Comparison of ENCODE assay signal across 8 mouse cellular contexts in the genomic region with DNA sequence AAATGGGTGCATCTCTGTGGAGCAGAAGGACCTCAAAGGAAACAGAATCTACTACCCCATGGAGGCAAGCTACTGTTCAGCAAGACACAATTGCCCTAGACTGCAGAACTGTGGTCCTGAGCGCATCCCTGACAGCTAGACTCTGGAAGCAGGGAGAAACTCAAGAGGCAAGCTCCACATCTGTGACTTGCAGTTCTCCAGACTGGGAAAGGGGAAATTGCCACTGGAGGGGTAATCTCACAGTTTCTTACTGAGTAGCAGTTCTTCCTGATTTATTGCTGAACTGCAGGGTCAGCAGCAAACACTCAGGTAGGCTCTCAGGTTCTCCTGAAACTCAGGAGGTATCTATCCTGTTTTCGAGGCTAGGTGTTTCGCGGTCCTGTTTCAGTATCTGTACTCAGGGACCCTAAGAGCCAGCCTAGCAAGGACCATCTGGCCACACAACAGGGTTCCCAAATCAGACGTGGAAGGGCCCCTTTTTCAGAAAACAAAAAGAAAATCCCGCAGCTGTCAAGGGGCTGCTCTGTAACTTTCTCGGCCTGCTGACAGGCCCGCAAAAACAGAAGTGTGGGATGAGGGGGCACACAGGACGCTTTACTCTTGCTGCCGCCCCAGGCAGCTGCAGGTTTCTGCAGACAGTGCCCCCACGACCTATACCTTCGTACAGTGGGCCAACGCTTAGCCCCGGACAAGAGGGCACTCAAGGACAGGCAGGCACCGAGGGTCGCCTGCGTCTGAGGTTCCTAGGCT. TPM values are rescaled to one million over a fixed set of nuclear protein-coding genes. Genes with fewer than 3 reads are reported as not detected.
DNase-seq lines count a peak whose midpoint lies in the region; ATAC-seq lines count a peak whose summit lies in the region.

No protein-coding gene starts in this region.

- no peaks in the 10 kb centered on the region for H3K27me3 ChIP-seq in heart, embryonic 10.5 days (ENCODE audit: insufficient read depth, poor library complexity, severe bottlenecking)
- no peaks in the 10 kb centered on the region for H3K27me3 ChIP-seq in embryonic facial prominence, embryonic 15.5 days
- H3K27me3 ChIP-seq in limb, embryonic 10.5 days (ENCODE audit: low read depth, poor library complexity, severe bottlenecking) = no peaks in the 10 kb centered on the region
- no peaks in the 10 kb centered on the region for H3K27me3 ChIP-seq in neural tube, embryonic 13.5 days

- H3K4me2 ChIP-seq in embryonic facial prominence, embryonic 15.5 days (replicated peaks) = peak overlapping the region; percentile 75
- H3K4me2 ChIP-seq in neural tube, embryonic 13.5 days = peak overlapping the region; percentile 77

- peak overlapping the region; percentile 84 for H3K4me3 ChIP-seq in heart, embryonic 10.5 days
- peak overlapping the region; percentile 94 for H3K4me3 ChIP-seq in embryonic facial prominence, embryonic 15.5 days (replicated peaks)
- peak overlapping the region; percentile 94 for H3K4me3 ChIP-seq in limb, embryonic 10.5 days
- H3K4me3 ChIP-seq in neural tube, embryonic 13.5 days = peak overlapping the region; percentile 79

- intact Hi-C loops in heart, postnatal 10 days (cut with DNase I) = no loop called here

- 15% methylated on average over 17 of the region's 17 CpGs for WGBS in heart, embryonic 10.5 days
- 9% methylated on average over 17 of the region's 17 CpGs for WGBS in embryonic facial prominence, embryonic 15.5 days
- 12% methylated on average over 17 of the region's 17 CpGs for WGBS in limb, embryonic 10.5 days
- WGBS in neural tube, embryonic 13.5 days = 13% methylated on average over 17 of the region's 17 CpGs

- H3K4me1 ChIP-seq in heart, embryonic 10.5 days = peaks cover 35% of the 10 kb centered on the region
- H3K4me1 ChIP-seq in embryonic facial prominence, embryonic 15.5 days = peaks cover 42% of the 10 kb centered on the region
- H3K4me1 ChIP-seq in limb, embryonic 10.5 days = peaks cover 32% of the 10 kb centered on the region
- H3K4me1 ChIP-seq in neural tube, embryonic 13.5 days (replicated peaks) = peaks cover 43% of the 10 kb centered on the region

- peaks cover 18% of the 10 kb centered on the region for H3K36me3 ChIP-seq in heart, embryonic 10.5 days
- peaks cover 11% of the 10 kb centered on the region for H3K36me3 ChIP-seq in embryonic facial prominence, embryonic 15.5 days
- peaks cover 32% of the 10 kb centered on the region for H3K36me3 ChIP-seq in limb, embryonic 10.5 days
- H3K36me3 ChIP-seq in neural tube, embryonic 13.5 days = peaks cover 18% of the 10 kb centered on the region

- H3K9ac ChIP-seq in embryonic facial prominence, embryonic 15.5 days = peak overlapping the region; percentile 83
- H3K9ac ChIP-seq in neural tube, embryonic 13.5 days = peak overlapping the region; percentile 91

- H3K27ac ChIP-seq in heart, embryonic 10.5 days = peak overlapping the region; percentile 92
- peak overlapping the region; percentile 89 for H3K27ac ChIP-seq in embryonic facial prominence, embryonic 15.5 days (replicated peaks)
- H3K27ac ChIP-seq in limb, embryonic 10.5 days = peak overlapping the region; percentile 94
- peak overlapping the region; percentile 89 for H3K27ac ChIP-seq in neural tube, embryonic 13.5 days (replicated peaks)

- H3K9me3 ChIP-seq in heart, embryonic 10.5 days = no peaks in the 10 kb centered on the region
- no peaks in the 10 kb centered on the region for H3K9me3 ChIP-seq in embryonic facial prominence, embryonic 15.5 days (replicated peaks)
- no peaks in the 10 kb centered on the region for H3K9me3 ChIP-seq in limb, embryonic 10.5 days (replicated peaks)
- H3K9me3 ChIP-seq in neural tube, embryonic 13.5 days = no peaks in the 10 kb centered on the region

- no peak for DNase-seq in heart, embryonic 10.5 days (ENCODE audit: low spot score)
- no peak for DNase-seq in heart, postnatal 10 days
- DNase-seq in A20 (ENCODE audit: low read depth, low spot score) = peak; percentile 41
- DNase-seq in limb, embryonic 10.5 days (ENCODE audit: low spot score) = no peak
- DNase-seq in embryo, embryonic 9.5 days (ENCODE audit: extremely low spot score) = no peak

- ATAC-seq in embryonic facial prominence, embryonic 15.5 days (ENCODE audit: insufficient number of reproducible peaks, low FRiP score, low TSS enrichment, low read depth) = no peak; the same call in 1 of the 2 replicates
- no peak for ATAC-seq in neural tube, embryonic 13.5 days (ENCODE audit: low read depth)
- ATAC-seq in monocyte, adult 5-6 weeks (replicated peaks; ENCODE audit: insufficient number of reproducible peaks, low FRiP score, low TSS enrichment, poor library complexity, severe bottlenecking) = no peak

RNA-seq across cellular contexts. Expression of a gene that starts 0.9 kb away (rescaled TPM):
- polyA plus RNA-seq in heart, embryonic 10.5 days (2016; fragmentation: Nextera tagmentation; extraction: Ambion mirVana) = 20.1 and 21.4 TPM in 2 replicates
- total RNA-seq in heart, postnatal 10 days (2021) = 10 to 100 TPM; 12.6 to 13.5 TPM
- polyA plus RNA-seq in embryonic facial prominence, embryonic 15.5 days (2015; fragmentation: Nextera tagmentation; extraction: Ambion mirVana) = 24.5 and 29.8 TPM in 2 replicates
- 38.7 and 38.9 TPM in 2 replicates for polyA plus RNA-seq in limb, embryonic 10.5 days (2016; fragmentation: Nextera tagmentation; extraction: Ambion mirVana)
- polyA plus RNA-seq in neural tube, embryonic 13.5 days (2015; fragmentation: Nextera tagmentation; extraction: Ambion mirVana) = 16.7 and 20.5 TPM in 2 replicates
- total RNA-seq in monocyte, adult 5-6 weeks (2017) = 2.3 to 6.6 TPM (median 6.1 TPM) in 3 replicates

RNA-seq across cellular contexts. Expression of a gene that starts 32.4 kb away (rescaled TPM):
- 0.20 and 0.55 TPM in 2 replicates for polyA plus RNA-seq in heart, embryonic 10.5 days (2016; fragmentation: Nextera tagmentation; extraction: Ambion mirVana)
- not detected for total RNA-seq in heart, postnatal 10 days (2021)
- 0.24 and 0.28 TPM in 2 replicates for polyA plus RNA-seq in embryonic facial prominence, embryonic 15.5 days (2015; fragmentation: Nextera tagmentation; extraction: Ambion mirVana)
- polyA plus RNA-seq in limb, embryonic 10.5 days (2016; fragmentation: Nextera tagmentation; extraction: Ambion mirVana) = 0.08 and 0.20 TPM in 2 replicates
- polyA plus RNA-seq in neural tube, embryonic 13.5 days (2015; fragmentation: Nextera tagmentation; extraction: Ambion mirVana) = 0.22 and 0.34 TPM in 2 replicates
- total RNA-seq in monocyte, adult 5-6 weeks (2017) = not detected in 3 replicates

RNA-seq across cellular contexts. Expression of a gene that starts 40.0 kb away (rescaled TPM):
- polyA plus RNA-seq in heart, embryonic 10.5 days (2016; fragmentation: Nextera tagmentation; extraction: Ambion mirVana) = 0.15 and 0.85 TPM in 2 replicates
- total RNA-seq in heart, postnatal 10 days (2021) = not detected
- 2.7 and 5.8 TPM in 2 replicates for polyA plus RNA-seq in embryonic facial prominence, embryonic 15.5 days (2015; fragmentation: Nextera tagmentation; extraction: Ambion mirVana)
- polyA plus RNA-seq in limb, embryonic 10.5 days (2016; fragmentation: Nextera tagmentation; extraction: Ambion mirVana) = 0.10 and 0.18 TPM in 2 replicates
- polyA plus RNA-seq in neural tube, embryonic 13.5 days (2015; fragmentation: Nextera tagmentation; extraction: Ambion mirVana) = not detected in 2 replicates
- not detected in 3 replicates for total RNA-seq in monocyte, adult 5-6 weeks (2017)

RNA-seq across cellular contexts. Expression of a gene that starts 40.0 kb away (rescaled TPM):
- 71.8 and 90.0 TPM in 2 replicates for polyA plus RNA-seq in heart, embryonic 10.5 days (2016; fragmentation: Nextera tagmentation; extraction: Ambion mirVana)
- 10 to 100 TPM; 76.6 to 78.5 TPM for total RNA-seq in heart, postnatal 10 days (2021)
- polyA plus RNA-seq in embryonic facial prominence, embryonic 15.5 days (2015; fragmentation: Nextera tagmentation; extraction: Ambion mirVana) = 51.1 and 58.4 TPM in 2 replicates
- polyA plus RNA-seq in limb, embryonic 10.5 days (2016; fragmentation: Nextera tagmentation; extraction: Ambion mirVana) = 65.2 and 72.1 TPM in 2 replicates
- polyA plus RNA-seq in neural tube, embryonic 13.5 days (2015; fragmentation: Nextera tagmentation; extraction: Ambion mirVana) = 56.1 and 62.3 TPM in 2 replicates
- 13.5 to 34.1 TPM (median 18.4 TPM) in 3 replicates for total RNA-seq in monocyte, adult 5-6 weeks (2017)
